Mouse (Mus musculus): ENCODE measurements at regions not wholly inside any gene's neighbourhood (a gene's known extent, or its start where the extent isn't known, plus 50 kb on each side); places are given as distances from the start of the nearest gene placed in this dataset.

- ATAC-seq = peak; percentile 73
- H3K4me3 ChIP-seq (ENCODE audit: low read depth, low read length) = no peak overlapping the region
- no peaks in the 10 kb centered on the region for H3K9me3 ChIP-seq (ENCODE audit: low read length)
- no peak overlapping the region for H3K9ac ChIP-seq
- no peak for DNase-seq
- no peak for TF ChIP-seq CTCF (IDR thresholded peaks at IDR 0.05; ENCODE audit: low read depth)
- H3K27ac ChIP-seq (ENCODE audit: low read depth, low read length) = no peak overlapping the region
- no peaks in the 10 kb centered on the region for H3K27me3 ChIP-seq (ENCODE audit: insufficient read depth, low read length)
- no peak overlapping the region for H3K4me2 ChIP-seq (ENCODE audit: low read depth)
- no peaks in the 10 kb centered on the region for H3K36me3 ChIP-seq (ENCODE audit: insufficient read depth)
- 72% methylated on average over 1 of the region's 1 CpGs for WGBS
- H3K4me1 ChIP-seq (ENCODE audit: insufficient read depth) = no peaks in the 10 kb centered on the region
Observed at GRCm38 (mm10) chr10:113615931-113616330, 687.1 kb upstream of the Atxn7l3b start.

GRCm38 (mm10) chr10:113593436-113593835 lies 664.6 kb upstream of the Atxn7l3b start:
- TF ChIP-seq CTCF (IDR thresholded peaks at IDR 0.05; ENCODE audit: low read depth) = no peak
- Histone ChIP-seq H3K27me3 (ENCODE audit: insufficient read depth, low read length) (no peaks in the 10 kb centered on the region), H3K4me2 (ENCODE audit: low read depth) (no peak overlapping the region), H3K36me3 (ENCODE audit: insufficient read depth) (no peaks in the 10 kb centered on the region), H3K27ac (ENCODE audit: low read depth, low read length) (no peak overlapping the region), H3K4me3 (ENCODE audit: low read depth, low read length) (no peak overlapping the region), H3K4me1 (ENCODE audit: insufficient read depth) (no peaks in the 10 kb centered on the region), H3K9ac (no peak overlapping the region), H3K9me3 (ENCODE audit: low read length) (no peaks in the 10 kb centered on the region)
- WGBS = 52% methylated on average over 3 of the region's 3 CpGs
- ATAC-seq = no peak
- no peak for DNase-seq

- no peak overlapping the region for H3K27ac ChIP-seq (ENCODE audit: low read depth, low read length)
- H3K4me3 ChIP-seq (ENCODE audit: low read depth, low read length) = no peak overlapping the region
- no peak overlapping the region for H3K4me2 ChIP-seq (ENCODE audit: low read depth)
- no peaks in the 10 kb centered on the region for H3K9me3 ChIP-seq (ENCODE audit: low read length)
- no peaks in the 10 kb centered on the region for H3K4me1 ChIP-seq (ENCODE audit: insufficient read depth)
- ATAC-seq (no peak), DNase-seq (no peak)
- WGBS = 30% methylated on average over 2 of the region's 2 CpGs
- H3K9ac ChIP-seq = no peak overlapping the region
- H3K36me3 ChIP-seq (ENCODE audit: insufficient read depth) = no peaks in the 10 kb centered on the region
- no peak for TF ChIP-seq CTCF (IDR thresholded peaks at IDR 0.05; ENCODE audit: low read depth)
- H3K27me3 ChIP-seq (ENCODE audit: insufficient read depth, low read length) = no peaks in the 10 kb centered on the region
Observed at GRCm38 (mm10) chr10:113592126-113592525, 663.3 kb upstream of the Atxn7l3b start.

GRCm38 (mm10) chr10:113570270-113570669 lies 641.5 kb upstream of the Atxn7l3b start:
- Histone ChIP-seq H3K9ac (no peak overlapping the region), H3K9me3 (ENCODE audit: low read length) (no peaks in the 10 kb centered on the region), H3K4me3 (ENCODE audit: low read depth, low read length) (no peak overlapping the region), H3K4me2 (ENCODE audit: low read depth) (no peak overlapping the region), H3K27me3 (ENCODE audit: insufficient read depth, low read length) (no peaks in the 10 kb centered on the region), H3K27ac (ENCODE audit: low read depth, low read length) (no peak overlapping the region), H3K4me1 (ENCODE audit: insufficient read depth) (no peaks in the 10 kb centered on the region), H3K36me3 (ENCODE audit: insufficient read depth) (no peaks in the 10 kb centered on the region)
- no peak for TF ChIP-seq CTCF (IDR thresholded peaks at IDR 0.05; ENCODE audit: low read depth)
- peak; percentile 30 for DNase-seq
- peak; percentile 63; the same call in 1 of the 2 replicates for ATAC-seq
- 65% methylated on average over 1 of the region's 1 CpGs for WGBS

Measured in forebrain, postnatal 0 days (tissue).